Mouse (Mus musculus) adrenal gland, adult 8-10 months (tissue): ENCODE results near the gene Dok7. TPM values are rescaled to one million over a fixed set of nuclear protein-coding genes. Genes with fewer than 3 reads are reported as not detected.

ENCODE experiments used
- DNase-seq: peaks from one replicate; pipeline ENCODE4 v3.0.0; 2022
- total RNA-seq, 4 experiments: library from RNA; stranded (reverse); gene quantifications; 2 replicates each; pipeline ENCODE4 v1.2.4; 2022

The Dok7 gene
- total RNA-seq, 4 experiments from 2014 or later = 4.5 to 25.5 (median 15.6) TPM

DNA sequence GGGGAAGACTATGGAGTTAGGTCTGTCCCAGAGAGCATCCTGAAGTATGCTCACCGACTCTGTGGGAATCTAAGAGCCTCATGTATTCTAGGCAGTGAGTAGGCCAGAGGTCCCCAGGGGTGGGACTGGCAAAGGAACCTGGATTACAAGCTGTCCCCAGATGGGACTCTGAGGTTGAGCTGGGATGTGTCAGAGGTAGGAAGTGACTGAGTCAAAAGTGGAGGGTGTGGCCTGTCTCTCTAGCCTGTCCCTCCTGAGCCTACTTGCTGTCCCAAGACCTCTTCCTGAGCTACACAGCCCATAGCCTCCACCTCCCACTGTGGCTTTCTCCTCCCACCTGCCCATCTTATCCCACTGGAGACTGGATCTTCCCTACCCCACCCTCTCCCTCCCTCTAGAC lies 1.6 kb downstream of the Dok7 start:
- DNase-seq = no peak

- DNase-seq = no peak
These were observed 3.5 kb downstream of the Dok7 start for GRCm38 (mm10) chr5:35060098-35060497.

DNA sequence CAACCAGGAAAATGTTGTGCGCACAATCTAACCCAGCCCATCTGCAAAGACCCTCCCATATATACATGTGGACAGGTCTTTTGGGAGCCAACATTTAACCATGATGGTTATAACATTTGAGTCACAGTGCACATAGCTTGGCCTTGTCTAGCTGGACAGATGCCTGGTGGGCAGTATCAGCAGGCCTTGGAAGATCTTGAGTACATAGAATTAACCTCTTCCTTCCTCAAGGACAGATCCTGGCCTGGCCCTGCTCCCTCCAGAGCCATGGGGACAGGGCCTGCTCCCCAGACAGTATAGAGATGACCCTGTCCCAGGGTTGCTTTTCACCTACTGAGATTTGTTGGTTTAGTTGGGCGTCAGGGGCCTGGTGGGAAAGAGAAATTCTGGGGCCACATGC lies 13.3 kb downstream of the Dok7 start:
- DNase-seq = no peak

- peak; percentile 77 for DNase-seq
These were observed 13.7 kb downstream of the Dok7 start for GRCm38 (mm10) chr5:35070314-35070713.

- DNase-seq = no peak
These were observed 14.4 kb downstream of the Dok7 start for GRCm38 (mm10) chr5:35070953-35071352.

GRCm38 (mm10) chr5:35071855-35072254 lies 15.3 kb downstream of the Dok7 start:
- no peak for DNase-seq

- DNase-seq = no peak
These were observed 16.7 kb downstream of the Dok7 start for GRCm38 (mm10) chr5:35073235-35073634.

DNA sequence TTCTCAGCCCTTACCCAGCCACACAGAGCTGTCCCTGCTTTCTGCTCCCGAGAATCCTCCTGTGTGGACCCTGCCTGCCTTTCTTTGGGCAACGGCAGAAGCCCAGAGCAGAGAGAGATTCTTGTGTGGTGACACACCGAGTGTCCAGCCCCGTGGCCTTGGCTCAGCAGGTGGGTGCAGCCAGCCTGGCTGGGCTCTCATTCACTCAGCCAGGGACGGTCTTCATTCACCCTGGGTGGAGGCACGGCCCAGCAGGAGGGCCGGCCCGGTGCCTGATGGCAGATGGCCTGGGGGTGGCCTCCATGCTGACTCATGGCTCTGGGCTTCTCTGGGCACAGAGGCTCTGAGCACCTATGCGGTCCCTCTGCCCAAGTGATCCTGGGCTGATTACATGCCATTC lies 17.4 kb downstream of the Dok7 start:
- DNase-seq = peak; percentile 85

- no peak for DNase-seq
These were observed 19.8 kb downstream of the Dok7 start for GRCm38 (mm10) chr5:35076369-35076768.

DNA sequence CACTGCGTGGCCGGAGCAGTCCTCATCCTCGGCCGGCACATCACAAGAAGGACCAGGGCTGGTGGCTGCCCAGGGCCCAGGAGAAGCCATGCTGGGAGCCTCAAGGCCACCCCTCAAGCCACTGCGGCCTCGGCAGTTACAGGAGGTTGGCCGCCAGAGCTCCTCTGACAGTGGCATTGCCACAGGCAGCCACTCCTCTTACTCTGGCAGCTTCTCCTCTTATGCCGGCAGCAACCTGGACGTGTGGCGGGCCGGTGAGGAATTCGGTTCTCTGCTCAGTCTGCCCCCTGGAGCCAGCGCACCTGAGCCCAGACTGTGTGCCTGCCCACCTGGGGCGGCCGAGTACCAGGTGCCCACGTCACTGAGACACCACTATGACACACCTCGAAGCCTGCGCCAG lies 22.5 kb downstream of the Dok7 start:
- DNase-seq = no peak

GRCm38 (mm10) chr5:35084913-35085312 lies 28.3 kb downstream of the Dok7 start:
- DNase-seq = no peak

GRCm38 (mm10) chr5:35088785-35089613 lies 32.4 kb downstream of the Dok7 start:
- DNase-seq = peak; percentile 73

DNA sequence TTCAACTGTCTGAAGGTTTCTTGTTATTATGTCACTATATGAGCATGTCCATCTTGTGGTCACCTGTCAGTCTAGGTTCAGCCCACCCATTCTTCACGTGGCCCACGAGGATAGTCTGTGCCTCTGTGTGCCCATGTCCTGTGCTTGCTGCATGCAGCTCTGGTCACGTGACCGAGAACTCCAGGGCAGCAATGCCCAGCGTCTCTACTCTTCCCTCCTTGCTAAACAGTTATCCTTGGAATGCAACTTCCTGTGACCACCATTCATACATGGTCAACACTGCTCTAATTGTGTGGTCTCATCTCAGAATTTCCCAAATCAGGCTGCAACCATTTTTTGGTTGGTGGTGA lies 33.0 kb downstream of the Dok7 start:
- DNase-seq = no peak

DNA sequence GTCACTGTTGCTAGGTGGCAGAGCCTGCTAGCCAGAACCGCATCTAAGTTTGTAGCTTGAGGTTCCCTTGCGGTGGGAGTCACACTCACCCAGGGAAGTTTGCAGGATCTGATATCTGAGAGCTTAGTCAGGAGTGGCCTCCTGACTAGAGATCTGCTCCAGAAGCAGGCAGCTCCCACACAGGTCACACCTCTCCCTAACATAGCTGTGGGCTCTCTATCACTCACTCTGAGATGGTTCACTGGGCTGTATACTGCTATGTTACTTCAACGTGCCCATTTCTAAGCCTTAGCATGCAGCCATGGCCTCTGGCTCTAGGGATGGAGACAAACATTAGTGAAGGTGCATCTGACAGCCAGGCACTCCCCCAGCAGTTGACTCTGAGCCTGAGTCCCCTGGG lies 35.1 kb downstream of the Dok7 start:
- no peak for DNase-seq

DNA sequence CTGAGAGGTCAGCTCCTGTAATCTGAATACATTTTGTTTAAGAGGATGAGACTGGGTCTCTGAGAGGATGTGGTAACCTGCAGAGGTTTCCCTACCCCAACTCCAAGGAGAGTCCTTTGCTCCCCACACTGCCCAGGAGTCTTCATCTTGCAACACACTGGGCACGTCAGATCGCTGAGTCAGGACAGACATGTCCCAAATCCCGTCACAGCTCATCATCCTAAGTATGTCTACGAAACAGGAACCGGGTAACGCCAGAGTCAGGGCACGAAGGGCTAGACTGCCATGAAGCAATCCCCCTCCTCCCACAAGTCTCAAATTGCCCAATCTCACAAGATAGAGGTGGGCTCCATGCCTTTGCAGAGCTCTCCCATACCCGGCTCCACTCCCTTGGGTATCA lies 46.5 kb downstream of the Dok7 start:
- no peak for DNase-seq

DNA sequence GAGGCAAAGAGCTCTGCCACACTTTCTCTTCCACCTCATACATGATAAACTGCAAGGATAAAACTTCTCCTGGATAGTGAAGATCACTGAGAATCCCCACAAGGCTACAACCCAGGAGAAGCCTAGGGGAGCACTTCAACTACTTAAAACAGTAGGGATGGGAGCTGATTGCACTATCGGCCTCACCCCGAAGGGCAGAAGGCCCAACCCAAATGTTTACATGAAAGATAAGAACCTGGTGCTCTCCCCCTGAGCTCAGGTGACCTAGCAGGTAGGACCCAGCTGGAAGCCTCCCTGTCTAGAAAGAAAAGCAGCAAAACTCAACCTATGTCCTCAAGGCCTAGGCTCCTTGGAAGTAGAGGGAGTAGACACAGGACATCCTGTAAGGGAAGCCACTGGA lies 47.0 kb downstream of the Dok7 start:
- no peak for DNase-seq

- no peak for DNase-seq
These were observed 47.8 kb downstream of the Dok7 start for GRCm38 (mm10) chr5:35104183-35104959.

- DNase-seq = peak; percentile 76
These were observed 48.7 kb downstream of the Dok7 start, which contains the start of gene Lrpap1 for GRCm38 (mm10) chr5:35104960-35105921. TSS of gene Lrpap1 (minus strand) at chr5:35105766.

GRCm38 (mm10) chr5:35105922-35106298 lies 49.3 kb downstream of the Dok7 start:
- no peak for DNase-seq

DNA sequence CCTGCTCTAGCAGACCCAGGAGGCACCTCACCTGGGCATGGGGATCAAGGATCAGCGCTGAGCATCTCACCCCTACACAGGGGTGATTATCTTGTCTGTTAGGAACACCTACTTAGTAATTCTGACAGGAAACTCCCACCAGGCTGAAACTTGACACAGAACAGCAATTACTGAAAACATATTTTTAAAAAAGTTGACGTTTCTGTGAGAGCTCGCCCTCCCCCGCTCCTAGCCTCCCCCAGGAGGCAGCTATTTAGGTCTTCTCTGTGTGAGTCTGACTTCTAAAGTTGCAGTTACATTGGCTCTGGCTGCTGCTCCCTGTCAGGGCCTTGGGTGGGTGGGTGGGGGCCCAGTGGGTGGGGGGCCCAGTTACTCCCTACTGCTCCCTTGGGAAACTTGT lies 55.9 kb downstream of the Dok7 start:
- no peak for DNase-seq

DNA sequence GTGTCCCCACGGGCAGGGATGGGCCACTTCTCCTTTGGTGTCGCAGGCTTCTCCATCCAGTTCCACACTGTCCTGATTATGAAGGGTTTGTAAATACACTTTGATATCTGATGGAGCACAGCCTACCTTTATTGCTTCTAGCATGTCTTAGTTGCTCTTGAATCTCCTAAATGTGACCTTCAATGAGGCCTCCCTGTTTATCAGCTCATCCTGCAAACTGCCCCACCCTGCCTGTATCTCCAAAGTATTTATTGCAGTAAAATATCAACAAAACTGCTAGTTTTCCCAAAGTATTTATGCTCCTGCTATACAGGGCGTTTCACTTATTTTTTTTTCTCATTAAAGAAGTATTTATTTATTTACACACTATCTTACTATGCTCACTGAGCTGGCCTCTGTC lies 59.4 kb downstream of the Dok7 start:
- DNase-seq = no peak

DNA sequence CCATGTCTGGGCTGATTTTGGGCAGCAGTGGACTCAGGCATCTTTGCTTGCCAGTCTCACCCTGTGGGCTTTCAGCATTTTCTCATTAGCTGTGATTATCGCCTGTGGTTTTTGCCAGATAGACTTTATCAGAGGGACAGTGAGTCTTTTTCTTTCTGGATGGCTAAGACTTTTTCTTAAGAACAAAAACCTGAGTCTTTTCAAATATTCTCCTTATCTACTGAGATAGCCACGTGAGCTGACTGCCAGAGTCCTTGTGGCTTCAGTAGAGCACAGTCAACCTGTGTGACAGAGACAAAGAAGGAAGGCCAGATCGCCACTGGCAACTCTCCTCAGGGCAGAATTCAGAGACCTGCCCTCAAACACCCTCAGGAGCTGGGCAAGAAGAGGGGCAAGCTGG lies 61.1 kb downstream of the Dok7 start:
- no peak for DNase-seq

- peak; percentile 33 for DNase-seq
These were observed 61.9 kb downstream of the Dok7 start for GRCm38 (mm10) chr5:35118418-35118817.
